Mouse (Mus musculus) CD8-positive naive resting alpha-beta T cell, adult 2 months (primary cell): Measurements from ENCODE around the gene Ankib1.
A peak's percentile ranks its signal among the peaks of the same experiment; 100 is the strongest.

Source experiments
- DNase-seq, 2 experiments: peaks; one replicate each; pipeline ENCODE4 v3.0.0; 2022; ENCODE audit warnings: low read depth in 2 of 2, low spot score in 2 of 2

Gene Ankib1

GRCm38 (mm10) chr5:3647708-3648121 is 155.0 kb downstream of the Ankib1 start:
- peak; percentile 72 to 80 for DNase-seq

GRCm38 (mm10) chr5:3646991-3647707 is 155.6 kb downstream of the Ankib1 start:
- peak; percentile 32 to 56 for DNase-seq

- no peak for DNase-seq
These were observed 156.2 kb downstream of the Ankib1 start for GRCm38 (mm10) chr5:3646539-3646938.

- DNase-seq, result no peak
These were observed 157.4 kb downstream of the Ankib1 start for GRCm38 (mm10) chr5:3645326-3645725.

GRCm38 (mm10) chr5:3644621-3645020 is 158.1 kb downstream of the Ankib1 start:
- DNase-seq, result no peak
